Mouse (Mus musculus) gonadal fat pad, adult 2 months (tissue): ENCODE data around the gene Plekha3. TPM values are rescaled to one million over a fixed set of nuclear protein-coding genes. Genes with fewer than 3 reads are reported as not detected.

Experiments used
- DNase-seq: peaks from one replicate; pipeline ENCODE4 v3.0.0-alpha.2; 2012; ENCODE audit warnings: low read depth
- polyA plus RNA-seq: library from polyadenylated mRNA; depleted of rRNA; stranded (reverse); fragments of >200 nt; gene quantifications from 2 replicates; pipeline ENCODE4 v1.2.3, GENCODE M21; 2012; rRNA removed

Gene Plekha3
- polyA plus RNA-seq, 1 experiment: 127 TPM

- no peak for DNase-seq
Measured at GRCm38 (mm10) chr2:76676401-76677226, 1.5 kb downstream of the Plekha3 start.

- no peak for DNase-seq
Measured at GRCm38 (mm10) chr2:76682301-76682700, 7.2 kb downstream of the Plekha3 start.

DNA sequence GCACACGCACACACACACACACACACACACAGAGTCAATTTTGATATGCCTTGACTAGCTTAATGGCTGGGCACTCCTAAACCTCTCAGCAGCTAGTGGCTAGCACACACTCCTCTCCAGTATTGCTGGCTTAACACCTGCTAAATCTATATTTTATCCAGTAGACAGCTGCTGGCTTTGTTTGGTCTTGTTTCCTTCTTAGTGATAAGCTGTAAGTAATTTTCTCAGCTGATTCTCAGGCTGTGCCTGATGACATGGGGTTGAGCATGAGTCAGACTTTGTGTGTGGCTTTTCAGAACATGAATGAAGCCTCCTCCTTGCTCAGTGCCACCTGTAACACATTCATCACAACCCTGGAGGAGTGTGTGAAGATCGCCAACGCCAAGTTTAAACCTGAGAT, 11.9 kb downstream of the Plekha3 start:
- DNase-seq: no peak

GRCm38 (mm10) chr2:76687608-76688007, 12.5 kb downstream of the Plekha3 start:
- DNase-seq: no peak

DNA sequence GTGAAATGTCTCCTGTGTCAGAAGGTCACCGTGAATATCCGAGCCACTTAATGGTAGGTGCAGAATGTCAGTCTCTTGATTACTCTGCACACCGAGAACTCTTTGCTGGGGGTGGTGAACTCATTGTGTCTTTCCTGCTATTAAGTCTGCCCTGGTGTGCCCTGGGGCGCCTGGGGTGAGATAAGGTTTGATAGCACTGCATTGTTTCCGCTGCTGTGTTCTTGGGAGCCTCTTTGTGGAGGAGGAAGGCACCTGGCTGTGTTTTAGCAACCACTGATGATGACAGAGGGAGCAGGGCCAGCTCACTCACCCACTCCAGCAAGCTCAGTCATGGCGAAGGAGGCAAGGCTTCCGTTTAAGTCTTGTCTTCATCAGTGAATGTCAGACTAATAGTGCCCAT, 13.1 kb downstream of the Plekha3 start:
- DNase-seq: no peak

DNA sequence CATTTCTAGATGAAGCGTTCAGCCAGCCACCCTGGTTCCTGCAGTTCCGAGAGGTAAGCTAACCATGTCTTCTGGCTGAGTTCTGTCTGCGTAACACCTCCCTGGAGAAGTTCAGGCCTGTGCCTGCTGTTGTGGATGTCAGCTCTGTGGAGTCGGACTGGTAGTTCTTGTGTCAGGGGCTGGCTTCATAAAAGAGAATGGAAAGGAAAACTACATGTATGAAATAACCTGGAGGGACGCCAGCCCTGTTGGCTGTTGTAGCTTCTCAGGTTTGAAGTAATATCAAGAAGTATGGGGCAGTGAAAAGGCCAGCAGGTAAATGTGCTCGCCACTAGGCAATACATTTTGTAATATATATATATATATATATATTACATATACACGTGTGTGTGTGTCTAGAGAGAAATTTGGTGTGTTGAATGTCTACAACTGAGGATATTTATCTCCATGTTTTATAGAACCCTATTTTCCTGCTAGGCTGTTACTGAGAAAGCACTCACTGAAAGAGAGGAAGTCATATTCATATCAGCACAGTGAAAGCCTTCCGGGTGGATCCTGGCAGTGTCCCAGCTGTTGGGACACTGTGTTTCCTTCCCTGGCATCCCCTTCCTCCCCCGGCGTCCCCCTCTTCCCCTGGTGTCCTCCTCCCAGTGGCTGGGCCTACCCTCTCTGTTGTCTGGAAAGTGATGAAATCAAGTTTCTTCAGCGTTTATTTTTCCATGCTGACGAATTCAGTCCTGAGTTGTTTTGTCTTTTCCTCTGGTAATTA, 15.5 kb downstream of the Plekha3 start:
- DNase-seq: no peak

- DNase-seq: no peak
Measured at GRCm38 (mm10) chr2:76693765-76694164, 18.7 kb downstream of the Plekha3 start.

- DNase-seq: no peak
Measured at GRCm38 (mm10) chr2:76695290-76695689, 20.2 kb downstream of the Plekha3 start.

- no peak for DNase-seq
Measured at GRCm38 (mm10) chr2:76702188-76702587, 27.1 kb downstream of the Plekha3 start.

- DNase-seq: no peak
Measured at GRCm38 (mm10) chr2:76702751-76703150, 27.7 kb downstream of the Plekha3 start.

- DNase-seq: no peak
Measured at GRCm38 (mm10) chr2:76705655-76706054, 30.6 kb downstream of the Plekha3 start.

GRCm38 (mm10) chr2:76708512-76708911, 33.4 kb downstream of the Plekha3 start:
- DNase-seq: no peak

- DNase-seq: no peak
Measured at GRCm38 (mm10) chr2:76714984-76715383, 39.9 kb downstream of the Plekha3 start.

DNA sequence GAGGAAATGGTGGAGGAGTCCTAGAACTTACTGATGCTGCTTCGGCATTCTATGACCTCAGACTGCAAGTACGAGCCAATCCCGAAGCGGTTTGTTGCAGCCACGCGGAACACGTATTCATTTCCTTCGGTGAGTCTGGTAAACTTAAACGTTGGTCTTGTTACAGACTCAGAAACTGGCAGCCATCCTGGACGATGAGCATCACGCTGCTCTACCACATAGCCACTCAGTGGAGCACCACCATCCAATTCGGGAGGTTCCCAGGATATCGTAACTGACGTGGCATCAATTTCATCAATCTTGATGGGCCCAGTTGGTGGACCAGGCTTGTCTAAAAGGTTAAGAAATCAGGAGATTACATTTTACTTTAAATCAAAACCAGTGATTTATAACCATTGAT, 44.6 kb downstream of the Plekha3 start:
- DNase-seq: no peak

Other genes starting within 250 kb of the Plekha3 start
- gene Prkra, start 27.3 kb upstream of the Plekha3 start, polyA plus RNA-seq: 26.0 and 29.3 TPM in 2 replicates
- not detected in 2 replicates for gene Pjvk, start 26.8 kb upstream of the Plekha3 start, polyA plus RNA-seq
- 8.1 and 8.6 TPM in 2 replicates for gene Fkbp7, start 2.2 kb upstream of the Plekha3 start, polyA plus RNA-seq